Mouse (Mus musculus) cerebellum, adult 11-12 months (tissue): ENCODE measurements at regions not wholly inside any gene's neighbourhood (a gene's known extent, or its start where the extent isn't known, plus 50 kb on each side); places are given as distances from the start of the nearest gene placed in this dataset.

Experiments
- DNase-seq: peaks from one replicate; pipeline ENCODE4 v3.0.0; 2022

GRCm38 (mm10) chr6:106876690-106877089 lies 76.8 kb upstream of the Crbn start:
- DNase-seq: no peak

- DNase-seq: no peak
These were observed 92.2 kb upstream of the Crbn start for GRCm38 (mm10) chr6:106891879-106892638.

GRCm38 (mm10) chr6:106892639-106892934 lies 92.7 kb upstream of the Crbn start:
- DNase-seq: no peak

- no peak for DNase-seq
These were observed 104.2 kb upstream of the Crbn start for GRCm38 (mm10) chr6:106903953-106904683.

GRCm38 (mm10) chr6:106915121-106915520 lies 115.2 kb upstream of the Crbn start:
- DNase-seq: no peak

GRCm38 (mm10) chr6:106916683-106917289 lies 116.9 kb upstream of the Crbn start:
- no peak for DNase-seq

- peak; percentile 91 for DNase-seq
These were observed 121.1 kb upstream of the Crbn start for GRCm38 (mm10) chr6:106920951-106921350.

- DNase-seq: no peak
These were observed 125.6 kb upstream of the Crbn start for GRCm38 (mm10) chr6:106925486-106925885.

- no peak for DNase-seq
These were observed 133.7 kb upstream of the Crbn start for GRCm38 (mm10) chr6:106933584-106933983.

GRCm38 (mm10) chr6:106946227-106946927 lies 146.5 kb upstream of the Crbn start:
- DNase-seq: no peak

GRCm38 (mm10) chr6:106950909-106951308 lies 151.0 kb upstream of the Crbn start:
- no peak for DNase-seq

GRCm38 (mm10) chr6:106961320-106961719 lies 161.4 kb upstream of the Crbn start:
- DNase-seq: no peak

- DNase-seq: peak; percentile 10
These were observed 164.5 kb upstream of the Crbn start for GRCm38 (mm10) chr6:106964337-106964736.

- DNase-seq: no peak
These were observed 175.6 kb upstream of the Crbn start for GRCm38 (mm10) chr6:106975439-106975838.

- DNase-seq: no peak
These were observed 178.8 kb upstream of the Crbn start for GRCm38 (mm10) chr6:106978721-106979120.

- DNase-seq: no peak
These were observed 179.9 kb upstream of the Crbn start for GRCm38 (mm10) chr6:106979755-106980154.

GRCm38 (mm10) chr6:106980188-106980587 lies 180.3 kb upstream of the Crbn start:
- DNase-seq: no peak

GRCm38 (mm10) chr6:106981232-106981631 lies 181.4 kb upstream of the Crbn start:
- no peak for DNase-seq

- DNase-seq: no peak
These were observed 185.4 kb upstream of the Crbn start for GRCm38 (mm10) chr6:106985132-106985801.

- no peak for DNase-seq
These were observed 191.7 kb upstream of the Crbn start for GRCm38 (mm10) chr6:106991586-106991985.

GRCm38 (mm10) chr6:107004406-107005120 lies 204.7 kb upstream of the Crbn start:
- no peak for DNase-seq

GRCm38 (mm10) chr6:107010785-107011184 lies 210.9 kb upstream of the Crbn start:
- DNase-seq: no peak
